Mouse (Mus musculus): ENCODE results near the gene Txlng. TPM values are rescaled to one million over a fixed set of nuclear protein-coding genes. Genes with fewer than 3 reads are reported as not detected.

Txlng gene
- total RNA-seq, 2 experiments from 2014 or later: 16.6 to 18.3 TPM

DNA sequence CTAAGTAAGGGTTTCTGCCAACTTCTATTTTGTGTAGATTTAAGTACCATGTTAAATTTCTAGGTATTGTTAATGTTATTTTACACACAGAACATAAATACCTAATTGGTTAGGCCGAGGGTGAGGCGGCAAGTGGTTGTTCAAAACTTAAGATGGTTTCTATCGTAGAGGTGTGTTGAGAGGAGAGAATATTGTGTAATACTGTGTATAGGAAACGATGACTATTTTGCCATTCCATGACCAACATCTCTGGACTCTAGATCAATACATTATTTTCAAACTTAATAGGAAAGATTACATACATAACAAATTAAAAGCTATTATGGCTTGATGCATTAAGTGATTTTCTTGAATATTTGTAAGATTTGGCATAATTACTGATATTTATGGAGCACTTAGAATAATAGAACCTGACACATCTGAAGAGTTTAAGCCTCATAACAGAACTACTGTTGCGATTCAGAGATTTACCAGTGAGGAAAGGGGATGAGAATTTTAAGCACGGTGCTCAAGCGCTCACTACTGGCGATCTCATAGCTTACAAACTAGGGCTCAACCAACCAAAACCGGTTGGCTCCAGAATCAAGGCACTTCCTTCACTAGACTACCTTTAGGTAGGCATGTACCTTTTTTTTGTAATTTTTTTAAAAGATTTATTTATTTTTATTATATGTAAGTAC is 67.4 kb downstream of the Txlng start:
- intact Hi-C loops (cut with DNase I): loop anchor here (2.0 to 10.0 kb wide), 2 partner anchors 27 to 247 kb away; no protein-coding TSS in a partner anchor
- DNase-seq (ENCODE audit: low spot score in 2 of 2): peak; percentile 9 to 37

DNA sequence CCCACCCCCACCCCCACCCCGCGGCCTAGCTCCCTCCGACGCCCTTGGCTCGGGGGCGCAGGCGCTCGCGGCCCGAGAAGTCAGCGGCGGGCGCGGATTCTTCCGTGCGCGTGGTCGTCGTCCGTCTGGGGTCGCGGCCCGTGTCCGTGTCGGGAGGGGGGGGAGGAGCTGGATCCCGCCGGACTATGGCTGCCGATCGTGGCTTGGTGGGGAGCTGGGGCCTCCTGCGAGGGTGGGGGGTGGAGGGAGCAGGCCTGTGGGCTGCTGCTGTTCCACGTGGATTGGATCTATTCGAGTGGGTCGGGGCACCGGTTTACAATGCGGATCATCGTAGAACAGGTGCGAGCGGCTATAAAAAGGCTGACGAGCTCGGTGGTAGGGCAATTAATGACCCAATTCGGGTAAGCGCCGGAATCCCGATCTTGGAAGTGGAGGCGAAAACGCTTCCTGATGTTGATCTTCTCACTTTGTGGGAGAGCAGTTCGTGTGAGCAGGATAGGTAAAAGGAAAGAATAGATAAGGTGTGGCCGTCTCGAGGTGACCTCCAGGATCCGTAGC is 68.2 kb downstream of the Txlng start:
- intact Hi-C loops (cut with DNase I): loop anchor here (2.0 to 10.0 kb wide), 2 partner anchors 26 to 246 kb away; no protein-coding TSS in a partner anchor
- DNase-seq (ENCODE audit: low spot score in 2 of 2): peak in 1 of 2 experiments; percentile 8

DNA sequence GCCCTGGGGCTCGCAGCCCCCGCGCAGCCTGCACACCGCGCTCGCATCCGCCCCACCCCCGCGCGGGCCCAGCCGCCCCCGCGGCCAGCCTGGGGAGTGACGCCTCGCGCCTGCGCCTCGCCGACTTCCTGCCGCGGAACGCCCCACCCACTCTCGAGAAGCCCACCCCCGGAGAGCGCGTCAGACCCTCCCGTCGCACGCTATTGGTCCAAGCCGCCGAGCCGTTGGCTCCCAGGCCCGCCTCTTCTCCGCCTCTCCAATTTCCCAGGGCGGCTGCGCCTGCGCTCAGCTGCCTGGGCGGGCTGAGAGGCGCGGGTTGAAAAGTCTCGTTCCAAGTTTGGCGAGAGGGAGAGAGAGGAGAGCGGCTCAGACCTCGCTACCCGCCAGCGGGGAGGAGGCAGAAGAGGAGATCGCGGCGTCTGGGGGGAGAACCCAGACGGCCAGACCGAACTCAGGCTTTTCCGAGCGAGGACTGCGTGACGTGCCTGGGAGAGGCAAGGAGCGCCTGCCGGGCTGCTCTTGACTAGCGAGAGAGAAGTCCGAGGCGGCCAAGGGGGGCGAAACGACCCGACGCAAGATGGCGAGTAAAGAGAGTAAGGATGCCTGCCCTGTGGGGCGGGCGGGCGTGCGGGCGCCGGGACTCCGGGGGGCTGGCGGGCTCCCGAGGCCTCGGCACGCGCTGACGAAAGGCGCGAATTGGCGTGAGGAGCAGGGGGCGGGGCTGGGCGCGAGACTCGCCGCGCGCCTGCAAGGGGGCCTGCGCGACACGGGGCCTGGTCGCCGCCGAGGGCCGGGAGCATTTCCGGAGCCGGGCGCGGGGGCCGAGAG is 68.9 kb downstream of the Txlng start, which contains the start of gene Rbbp7:
Rbbp7 (plus strand) TSS at position 288 of the 828 bp plus-strand sequence.
- intact Hi-C loops (cut with DNase I): loop anchor here (2.0 to 10.0 kb wide), 2 partner anchors 26 to 246 kb away; no protein-coding TSS in a partner anchor
- peak; percentile 90 to 91 for DNase-seq (ENCODE audit: low spot score in 2 of 2)

DNA sequence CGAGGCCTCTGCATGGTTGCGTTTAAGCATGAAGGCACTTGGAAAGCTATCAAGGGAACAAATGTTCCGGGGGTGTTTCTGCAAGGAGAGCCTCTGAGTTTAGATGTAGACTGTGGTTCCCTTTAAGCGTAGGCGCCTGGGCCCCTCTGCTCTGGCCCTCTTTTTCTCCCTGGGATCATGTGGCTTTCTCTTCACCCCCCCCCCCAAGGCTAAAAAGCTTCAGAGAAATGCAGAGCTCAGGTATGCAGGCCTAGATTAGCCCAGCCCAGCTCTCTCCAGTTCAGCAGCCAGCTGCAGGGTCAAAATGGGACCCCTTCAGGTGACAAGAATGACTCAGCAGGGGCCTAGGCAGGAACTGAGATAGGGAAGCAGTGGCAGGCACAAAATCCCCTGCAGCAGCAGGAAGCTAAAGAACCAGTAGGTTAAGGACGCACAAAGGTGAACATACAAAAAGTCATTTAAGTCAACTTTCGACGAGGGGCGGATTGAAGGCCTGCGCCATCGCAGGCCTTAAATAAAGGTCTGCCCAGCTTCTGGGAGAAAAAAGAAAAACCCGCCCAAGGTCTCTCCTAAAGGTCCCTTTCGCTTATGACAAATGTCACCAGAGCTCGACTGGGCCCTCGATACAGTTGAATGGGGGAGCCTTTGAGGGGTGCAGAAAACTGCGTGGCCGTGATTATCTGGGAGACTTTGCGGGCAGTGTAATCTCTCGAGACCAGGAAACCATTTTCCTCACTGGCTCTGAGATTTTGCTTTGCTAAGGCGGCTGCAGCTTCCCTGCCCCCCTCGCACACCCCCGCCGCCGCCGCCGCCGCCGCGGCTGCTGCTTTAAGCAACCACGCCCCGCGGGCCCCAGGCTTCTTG is 69.8 kb downstream of the Txlng start:
- intact Hi-C loops (cut with DNase I): loop anchor here (2.0 to 10.0 kb wide), 2 partner anchors 25 to 245 kb away; no protein-coding TSS in a partner anchor
- peak; percentile 59 to 74 for DNase-seq (ENCODE audit: low spot score in 2 of 2)

DNA sequence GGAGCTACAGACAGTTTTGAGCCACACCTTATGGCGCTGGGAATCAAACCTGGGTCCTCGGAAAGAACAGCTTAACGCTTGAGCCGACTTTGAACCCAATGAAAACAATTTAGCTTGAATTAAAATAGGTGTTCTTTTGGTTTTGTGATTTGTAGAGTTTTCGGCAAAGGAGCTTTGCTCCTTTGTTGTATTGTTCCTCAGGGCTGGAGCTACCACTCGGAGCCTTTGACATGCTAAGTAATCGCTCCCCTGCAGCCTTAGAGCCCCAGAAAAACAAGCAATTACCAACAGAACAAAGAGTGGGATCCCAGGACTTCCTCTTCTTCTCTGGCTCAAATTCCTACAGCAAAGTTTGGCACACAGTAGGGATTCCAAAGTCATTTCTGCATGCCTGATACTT is 73.2 kb downstream of the Txlng start:
- intact Hi-C loops (cut with DNase I): no loop called here
- no peak for DNase-seq (ENCODE audit: low spot score in 2 of 2)

DNA sequence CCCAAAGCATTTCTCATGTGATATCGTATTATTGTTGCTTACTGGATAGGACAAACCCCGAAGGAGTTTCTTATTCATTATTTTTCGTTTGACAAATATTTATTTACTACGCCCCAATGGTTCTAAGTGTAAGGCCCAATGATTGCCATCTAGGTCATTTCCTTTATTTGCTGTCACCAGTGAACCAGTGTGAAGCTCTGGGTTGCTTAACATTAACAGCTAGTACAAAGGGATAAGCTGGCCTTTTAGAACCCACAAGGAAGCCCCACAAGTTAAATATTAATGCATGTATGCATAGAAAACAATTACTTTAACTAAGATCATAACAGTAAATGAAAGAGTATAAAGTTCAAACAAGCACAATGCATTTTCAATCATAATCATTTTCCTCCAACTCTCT is 74.9 kb downstream of the Txlng start:
- DNase-seq (ENCODE audit: low spot score in 2 of 2): no peak
- intact Hi-C loops (cut with DNase I): no loop called here

DNA sequence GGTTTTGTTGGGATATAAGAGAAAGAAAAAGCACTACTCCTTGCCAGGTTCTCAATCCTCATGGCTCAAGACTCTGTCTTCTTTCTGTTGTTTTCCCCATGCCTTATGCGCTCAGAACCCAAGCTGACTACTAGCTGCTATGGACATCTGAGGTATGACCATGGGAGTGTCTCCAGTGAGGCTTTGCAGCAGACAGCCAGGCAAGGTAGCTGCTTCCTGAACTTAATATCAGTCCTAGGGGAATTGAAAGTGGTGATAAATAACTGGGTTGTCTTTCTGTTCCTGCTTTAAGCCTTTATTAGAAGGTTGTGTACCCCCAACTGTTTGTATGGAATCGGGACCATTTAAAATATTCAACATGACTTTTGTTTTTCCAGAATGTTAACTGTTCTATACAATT is 76.8 kb downstream of the Txlng start:
- no peak for DNase-seq (ENCODE audit: low spot score in 2 of 2)
- intact Hi-C loops (cut with DNase I): no loop called here

DNA sequence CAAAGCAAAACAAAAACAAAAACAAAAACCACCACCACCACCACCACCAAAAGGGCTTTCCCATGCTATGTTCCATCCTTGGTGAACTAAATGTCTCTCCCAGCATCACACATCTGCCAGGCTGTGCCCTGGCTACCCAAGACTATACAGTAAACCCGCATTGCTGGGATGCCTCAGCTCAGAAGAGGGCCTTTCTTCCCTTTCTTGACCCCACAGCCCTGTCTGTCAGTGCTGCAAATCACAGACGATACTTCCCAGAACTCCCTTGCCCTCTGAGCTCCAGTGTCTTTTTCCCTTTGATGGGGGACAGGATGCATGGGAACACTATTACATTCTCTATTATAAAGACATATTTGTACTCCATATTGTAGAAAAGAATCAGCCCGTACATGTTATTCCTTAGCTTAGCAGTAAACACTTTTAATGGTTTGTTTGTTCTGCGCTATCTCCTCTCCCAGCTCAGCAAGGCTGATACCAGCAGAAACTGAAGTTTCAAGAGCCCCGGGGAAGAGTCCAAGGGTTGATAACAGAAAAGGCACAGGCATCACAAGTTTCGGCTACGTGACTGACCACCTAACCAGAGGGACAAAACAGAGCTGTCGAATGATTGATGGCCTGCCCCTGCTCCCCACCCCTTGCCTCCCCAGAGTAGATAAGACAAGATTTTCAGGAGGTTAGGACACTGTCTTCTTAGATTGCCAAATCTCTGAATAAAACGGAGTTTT is 80.4 kb downstream of the Txlng start:
- intact Hi-C loops (cut with DNase I): no loop called here
- DNase-seq (ENCODE audit: low spot score in 2 of 2): no peak

DNA sequence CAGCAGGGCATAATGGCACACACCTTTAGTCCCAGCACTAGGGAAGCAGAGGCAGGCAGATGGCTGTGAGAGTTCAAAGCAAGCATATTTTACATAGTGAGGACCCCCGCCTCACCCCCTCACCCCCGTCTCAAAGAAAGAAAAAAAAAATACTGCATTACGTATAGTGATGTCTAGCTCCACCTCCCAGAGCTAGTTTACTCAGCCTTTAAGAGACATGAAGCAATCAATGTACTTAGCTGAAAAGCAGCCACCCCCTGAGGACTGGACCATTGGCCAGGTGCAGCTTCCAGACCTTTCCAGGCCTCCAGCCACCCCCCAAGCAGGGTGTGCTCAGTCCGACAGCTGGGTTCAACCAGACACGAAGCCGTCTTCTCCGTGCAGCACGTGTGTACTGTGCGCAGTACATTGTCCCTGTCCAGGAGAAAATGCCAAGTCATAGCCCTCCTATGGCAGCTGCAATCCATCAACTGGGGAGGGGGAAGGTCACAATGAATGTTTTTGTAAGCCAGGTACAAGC is 93.1 kb downstream of the Txlng start:
- intact Hi-C loops (cut with DNase I): loop anchor here (10.0 kb wide), 1 partner anchor 221 kb away; no protein-coding TSS in a partner anchor
- peak in 1 of 2 experiments; percentile 13 for DNase-seq (ENCODE audit: low spot score in 2 of 2)

DNA sequence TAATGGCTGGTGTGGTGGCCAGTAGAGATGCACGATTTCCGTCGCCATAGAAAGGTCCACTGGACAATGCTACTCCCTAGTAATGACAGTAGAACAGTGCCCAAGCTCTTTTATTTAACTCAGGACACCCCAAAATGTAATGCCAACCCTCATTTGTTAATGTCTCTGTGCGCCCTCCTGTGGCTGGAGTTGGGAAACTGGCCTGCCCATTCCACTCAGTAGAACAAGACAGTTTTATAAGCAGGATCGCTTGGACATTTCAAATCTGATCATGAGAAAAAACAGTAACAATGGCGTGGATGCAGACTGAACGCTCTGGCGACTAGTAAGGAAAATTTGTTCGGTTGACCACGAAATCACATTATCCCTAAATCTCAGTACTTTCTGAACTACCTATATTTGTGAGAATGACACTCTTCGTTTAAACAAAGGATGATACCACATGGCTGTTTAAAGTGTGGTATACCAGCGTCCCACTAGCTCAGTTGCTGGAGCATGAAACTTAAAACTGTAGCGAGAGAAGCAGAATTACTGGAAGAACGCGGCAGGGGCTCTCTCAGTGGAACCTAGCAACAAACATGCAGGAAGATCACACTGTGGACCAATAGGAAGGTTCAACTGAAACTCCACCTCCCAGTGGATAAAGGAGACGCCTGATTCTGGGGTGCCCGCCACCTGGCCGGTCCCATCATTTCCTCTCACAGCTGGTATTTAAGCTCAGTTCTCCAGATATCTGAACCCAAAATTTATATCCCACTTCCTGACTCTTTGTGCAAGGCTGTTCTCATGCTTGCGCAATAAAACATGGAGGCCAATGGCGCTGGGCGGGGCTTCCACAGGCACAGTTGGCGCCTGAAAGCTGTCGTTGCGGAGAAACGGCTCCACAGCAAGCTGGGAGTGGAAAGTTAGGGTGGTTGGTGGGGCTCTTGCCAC is 94.0 kb downstream of the Txlng start:
- intact Hi-C loops (cut with DNase I): loop anchor here (2.0 to 10.0 kb wide), 2 partner anchors 26 to 220 kb away; partner anchors contain the start of gene Rbbp7

DNA sequence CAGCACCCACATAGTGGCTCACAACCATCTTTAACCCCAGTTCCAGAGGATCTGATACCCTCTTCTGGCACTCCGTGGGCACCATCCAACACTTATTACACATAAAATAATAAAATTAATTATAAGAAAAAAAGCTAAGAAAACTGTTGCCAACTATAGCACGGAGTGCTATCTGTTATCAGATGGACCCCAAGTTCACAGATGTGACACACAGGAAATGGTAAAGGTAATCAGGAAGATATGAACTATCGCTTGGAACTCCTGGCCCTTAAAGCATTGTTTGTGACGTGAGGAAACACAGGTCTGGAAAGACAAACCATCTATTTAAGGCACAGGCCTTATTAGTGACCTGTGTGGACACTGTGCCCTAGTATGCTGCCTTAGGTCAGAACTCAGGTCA is 99.2 kb downstream of the Txlng start:
- intact Hi-C loops (cut with DNase I): loop anchor here (10.0 kb wide), 1 partner anchor 215 kb away; no protein-coding TSS in a partner anchor
- DNase-seq (ENCODE audit: low spot score in 2 of 2): no peak

More for the DNA sequence above, 94.0 kb downstream of the Txlng start:
- peak; percentile 62 to 64 for DNase-seq (ENCODE audit: low spot score in 2 of 2)

Small RNAs within 50 kb of the gene (microRNA-seq; reads per million reads assigned to microRNA genes)
- 0 reads per million in 2 experiments for gene Mir3473a

Other genes with a start within 250 kb of the Txlng start
- 100 to 1,000 TPM; 109 to 123 TPM for gene Reps2, start 185.8 kb downstream of the Txlng start, total RNA-seq (2021)
- 100 to 1,000 TPM; 142 to 154 TPM for gene Rbbp7, start 69.1 kb downstream of the Txlng start, total RNA-seq (2021)
- 10 to 100 TPM; 29.7 to 32.7 TPM for gene Syap1, start 59.0 kb upstream of the Txlng start, total RNA-seq (2021)
- gene Ctps2, start 71.8 kb upstream of the Txlng start, total RNA-seq (2021): 10 to 100 TPM; 52.1 to 56.5 TPM
- gene S100g, start 135.1 kb upstream of the Txlng start, total RNA-seq (2021): not detected